Mouse (Mus musculus) MEL (cell line): Measurements from ENCODE around the gene Olfr1475.
"Not testable (repeated sequence)": the region's sequence is repeated elsewhere in the genome, so short reads cannot be mapped to it uniquely, and the experiment has no call there.

ENCODE experiments used
- CHD2 ChIP-seq: IDR thresholded peaks from 2 replicates; pipeline ENCODE4 v1.6.1; 2011; ENCODE audit warnings: low read length, improper control_type of control experiment
- CTCF ChIP-seq, 3 experiments: IDR thresholded peaks in 2 of 3; conservative IDR thresholded peaks in 1 of 3; 2 replicates each; pipeline ENCODE4 v1.5.1; 2011 to 2012; ENCODE audit warnings: low read length in 3 of 3, low read depth in 2 of 3, mild to moderate bottlenecking in 2 of 3, improper control_type of control experiment in 1 of 3, inconsistent platforms in 1 of 3, mixed read lengths in 1 of 3, moderate library complexity in 1 of 3; ENCODE audit not compliant: control insufficient read depth in 1 of 3, insufficient read depth in 1 of 3, poor library complexity in 1 of 3, severe bottlenecking in 1 of 3
- EP300 ChIP-seq, 2 experiments: IDR thresholded peaks; 2 replicates each; pipeline ENCODE4 v1.6.1; 2011; ENCODE audit warnings: improper control_type of control experiment in 2 of 2, low read length in 2 of 2, low read depth in 1 of 2, mild to moderate bottlenecking in 1 of 2
- JUND ChIP-seq: IDR thresholded peaks from 2 replicates; pipeline ENCODE4 v1.6.1; 2011; ENCODE audit warnings: low read depth, mild to moderate bottlenecking, improper control_type of control experiment, low read length
- MEF2A ChIP-seq: IDR thresholded peaks from 2 replicates; pipeline ENCODE4 v1.6.1; 2014; ENCODE audit warnings: low read depth, mild to moderate bottlenecking, inconsistent platforms, low read length, improper control_type of control experiment; ENCODE audit not compliant: poor library complexity, insufficient replicate concordance, severe bottlenecking; ENCODE audit errors: extremely low read depth
- MYB ChIP-seq: IDR thresholded peaks from 2 replicates; pipeline ENCODE4 v1.6.1; 2011; ENCODE audit warnings: mild to moderate bottlenecking, low read depth, low read length, improper control_type of control experiment
- NELFE ChIP-seq: IDR thresholded peaks from 2 replicates; pipeline ENCODE4 v1.6.1; 2011; ENCODE audit warnings: low read depth, low read length, improper control_type of control experiment
- NRF1 ChIP-seq: IDR thresholded peaks from 2 replicates; pipeline ENCODE4 v1.6.1; 2014; ENCODE audit warnings: low read depth, mild to moderate bottlenecking, inconsistent platforms, low read length, improper control_type of control experiment, moderate library complexity; ENCODE audit not compliant: poor library complexity, insufficient read depth, severe bottlenecking
- POLR2A ChIP-seq, 2 experiments: IDR thresholded peaks; 2 replicates each; pipeline ENCODE4 v1.6.1; 2011 to 2012; ENCODE audit warnings: low read length in 2 of 2, mild to moderate bottlenecking in 2 of 2, control low read depth in 1 of 2, improper control_type of control experiment in 1 of 2, low read depth in 1 of 2, moderate library complexity in 1 of 2; ENCODE audit not compliant: control insufficient read depth in 1 of 2, insufficient read depth in 1 of 2, poor library complexity in 1 of 2

- not testable (repeated sequence) for TF ChIP-seq POLR2A (IDR thresholded peaks at IDR 0.05; ENCODE audit: control insufficient read depth in 1 of 2, insufficient read depth in 1 of 2, low read depth in 1 of 2, low read length in 2 of 2, poor library complexity in 1 of 2); JUND; CTCF (IDR thresholded peaks at IDR 0.05 in 2 of 3, conservative IDR thresholded peaks at IDR 0.05 in 1 of 3; ENCODE audit: control insufficient read depth in 1 of 3, insufficient read depth in 1 of 3, low read depth in 2 of 3, low read length in 3 of 3, poor library complexity in 1 of 3, severe bottlenecking in 1 of 3); NRF1; NELFE; EP300 (IDR thresholded peaks at IDR 0.05; ENCODE audit: low read depth in 1 of 2, low read length in 2 of 2); MYB; MEF2A; CHD2
These were observed 10.7 kb downstream of the Olfr1475 start, which contains the start of gene Olfr1474 for GRCm38 (mm10) chr19:13469265-13469664.
